Mouse (Mus musculus): Measurements from ENCODE around the gene Ibtk.

Ibtk gene

GRCm38 (mm10) chr9:85701981-85702380 lies 47.2 kb downstream of the Ibtk start:
- DNase-seq (ENCODE audit: low read depth), result no peak

- DNase-seq (ENCODE audit: low read depth), result no peak
These were observed 53.5 kb downstream of the Ibtk start for GRCm38 (mm10) chr9:85695606-85696005.

- peak; percentile 54 for DNase-seq (ENCODE audit: low read depth)
These were observed 55.7 kb downstream of the Ibtk start for GRCm38 (mm10) chr9:85693231-85694116.

- peak; percentile 32 for DNase-seq (ENCODE audit: low read depth)
These were observed 64.1 kb downstream of the Ibtk start for GRCm38 (mm10) chr9:85685010-85685409.

GRCm38 (mm10) chr9:85675131-85675905 lies 73.8 kb downstream of the Ibtk start:
- no peak for DNase-seq (ENCODE audit: low read depth)

- no peak for DNase-seq (ENCODE audit: low read depth)
These were observed 75.1 kb downstream of the Ibtk start for GRCm38 (mm10) chr9:85673907-85674481.

- DNase-seq (ENCODE audit: low read depth), result no peak
These were observed 77.4 kb downstream of the Ibtk start for GRCm38 (mm10) chr9:85671582-85672331.

- no peak for DNase-seq (ENCODE audit: low read depth)
These were observed 84.8 kb downstream of the Ibtk start for GRCm38 (mm10) chr9:85664316-85664715.

GRCm38 (mm10) chr9:85663810-85664209 lies 85.3 kb downstream of the Ibtk start:
- DNase-seq (ENCODE audit: low read depth), result no peak

- DNase-seq (ENCODE audit: low read depth), result no peak
These were observed 86.0 kb downstream of the Ibtk start for GRCm38 (mm10) chr9:85663091-85663490.

- no peak for DNase-seq (ENCODE audit: low read depth)
These were observed 95.7 kb downstream of the Ibtk start for GRCm38 (mm10) chr9:85653401-85653800.

- no peak for DNase-seq (ENCODE audit: low read depth)
These were observed 110.9 kb downstream of the Ibtk start for GRCm38 (mm10) chr9:85638276-85638675.
